8 mouse cellular contexts compared by ENCODE assay signal in the genomic region with DNA sequence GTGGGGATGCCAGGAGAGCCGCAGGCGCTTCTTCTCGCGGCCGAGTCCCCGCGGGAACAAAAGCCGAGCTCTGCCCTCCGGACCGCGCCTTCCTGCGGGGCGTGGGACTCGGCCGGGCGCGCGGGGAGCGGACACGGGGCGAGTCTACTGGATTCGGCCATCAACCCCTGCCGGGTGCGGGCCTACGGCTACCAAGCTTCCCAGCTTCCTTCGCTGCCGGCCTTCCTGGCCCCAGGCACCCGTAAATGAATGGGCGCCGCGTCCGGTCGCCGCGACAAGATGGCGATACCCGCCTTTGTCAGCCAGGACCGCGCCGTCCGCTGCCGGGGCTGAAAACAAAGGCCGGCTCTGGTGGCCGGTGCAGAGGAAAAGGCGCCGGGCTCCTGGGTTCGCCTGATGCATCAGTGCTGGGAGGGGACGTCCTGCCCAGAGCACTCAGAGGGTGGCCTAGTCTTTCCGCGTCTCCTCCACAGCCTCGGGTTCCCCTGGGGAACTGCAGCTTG. TPM values are rescaled to one million over a fixed set of nuclear protein-coding genes. Genes with fewer than 3 reads are reported as not detected.
DNase-seq lines count a peak whose midpoint lies in the region; ATAC-seq lines count a peak whose summit lies in the region.

No protein-coding gene starts in this region.

- peak overlapping the region; percentile 90 for H3K9ac ChIP-seq in liver, embryonic 15.5 days
- H3K9ac ChIP-seq in neural tube, embryonic 12.5 days: peak overlapping the region; percentile 100

- H3K9me3 ChIP-seq in liver, embryonic 15.5 days (replicated peaks): no peaks in the 10 kb centered on the region
- no peaks in the 10 kb centered on the region for H3K9me3 ChIP-seq in neural tube, embryonic 12.5 days

- H3K36me3 ChIP-seq in liver, embryonic 15.5 days (replicated peaks): no peaks in the 10 kb centered on the region
- no peaks in the 10 kb centered on the region for H3K36me3 ChIP-seq in neural tube, embryonic 12.5 days

- peak; percentile 65 for DNase-seq in 3134 (ENCODE audit: extremely low read depth, insufficient read length, low spot score)
- DNase-seq in Muller cell, postnatal 12 days (ENCODE audit: inconsistent ontology term): peak; percentile 65
- DNase-seq in embryo, embryonic 11.5 days (ENCODE audit: low read depth, low spot score): peak; percentile 30
- DNase-seq in heart, adult 8-10 months (ENCODE audit: low spot score): peak; percentile 44
- peak; percentile 46 for DNase-seq in kidney, adult 9 months
- peak; percentile 39 for DNase-seq in thymus, postnatal 0 days (ENCODE audit: low spot score)

- ATAC-seq in liver, embryonic 15.5 days (ENCODE audit: insufficient read depth): peak; percentile 23
- ATAC-seq in neural tube, embryonic 12.5 days (ENCODE audit: low FRiP score, low read depth): peak; percentile 34; the same call in 1 of the 2 replicates

- peak overlapping the region; percentile 76 for H3K4me3 ChIP-seq in liver, embryonic 15.5 days (replicated peaks)
- peak overlapping the region; percentile 100 for H3K4me3 ChIP-seq in neural tube, embryonic 12.5 days

- WGBS in liver, embryonic 15.5 days (ENCODE audit: insufficient replicate concordance): under 1% methylated on average over 51 of the region's 51 CpGs
- WGBS in neural tube, embryonic 12.5 days: under 1% methylated on average over 51 of the region's 51 CpGs

- peak overlapping the region; percentile 99 for H3K4me2 ChIP-seq in liver, embryonic 15.5 days
- peak overlapping the region; percentile 77 for H3K4me2 ChIP-seq in neural tube, embryonic 12.5 days (replicated peaks)

- no peaks in the 10 kb centered on the region for H3K27me3 ChIP-seq in liver, embryonic 15.5 days
- no peaks in the 10 kb centered on the region for H3K27me3 ChIP-seq in neural tube, embryonic 12.5 days (replicated peaks)

- peaks cover 79% of the 10 kb centered on the region for H3K4me1 ChIP-seq in liver, embryonic 15.5 days (replicated peaks)
- peaks cover 42% of the 10 kb centered on the region for H3K4me1 ChIP-seq in neural tube, embryonic 12.5 days

- peak overlapping the region; percentile 80 for H3K27ac ChIP-seq in liver, embryonic 15.5 days (replicated peaks)
- H3K27ac ChIP-seq in neural tube, embryonic 12.5 days: peak overlapping the region; percentile 85

RNA-seq across cellular contexts. Expression of a gene that starts 1.0 kb away (rescaled TPM):
- total RNA-seq in heart, adult 8-10 months (2022): 100 to 1,000 TPM; 136 to 150 (median 142) TPM
- 100 and 106 TPM in 2 replicates for polyA plus RNA-seq in liver, embryonic 15.5 days (2015; fragmentation: Nextera tagmentation; extraction: Ambion mirVana)
- polyA plus RNA-seq in neural tube, embryonic 12.5 days (2016; fragmentation: Nextera tagmentation; extraction: Ambion mirVana): 762 and 837 TPM in 2 replicates
- polyA plus RNA-seq in thymus, postnatal 0 days (2015; fragmentation: Nextera tagmentation; extraction: Ambion mirVana): 288 and 312 TPM in 2 replicates

RNA-seq across cellular contexts. Expression of a gene that starts 23.3 kb away (rescaled TPM):
- 1 to 10 TPM; 4.2 to 9.6 (median 6.2) TPM for total RNA-seq in heart, adult 8-10 months (2022)
- 0.50 TPM in 1 of 2 replicates, not detected in the other for polyA plus RNA-seq in liver, embryonic 15.5 days (2015; fragmentation: Nextera tagmentation; extraction: Ambion mirVana)
- polyA plus RNA-seq in neural tube, embryonic 12.5 days (2016; fragmentation: Nextera tagmentation; extraction: Ambion mirVana): not detected in 2 replicates
- polyA plus RNA-seq in thymus, postnatal 0 days (2015; fragmentation: Nextera tagmentation; extraction: Ambion mirVana): 0.79 TPM in 1 of 2 replicates, not detected in the other

Comparison
In these comparisons a context has a peak if more than half of its experiments do, and no peak if none do; other contexts are left out.
1. Peak in every context shown above with its lines: DNase-seq, ATAC-seq, H3K4me3 ChIP-seq and H3K27ac ChIP-seq.